Mouse (Mus musculus) c-Kit-positive CD71-positive TER-119-negative erythroid progenitor cells, embryonic 14.5 days (primary cell): ENCODE data around the gene Glb1l.

ENCODE experiments used
- DNase-seq: peaks from one replicate; pipeline ENCODE4 v3.0.0-alpha.2; 2013; ENCODE audit warnings: low read depth

Gene Glb1l

DNA sequence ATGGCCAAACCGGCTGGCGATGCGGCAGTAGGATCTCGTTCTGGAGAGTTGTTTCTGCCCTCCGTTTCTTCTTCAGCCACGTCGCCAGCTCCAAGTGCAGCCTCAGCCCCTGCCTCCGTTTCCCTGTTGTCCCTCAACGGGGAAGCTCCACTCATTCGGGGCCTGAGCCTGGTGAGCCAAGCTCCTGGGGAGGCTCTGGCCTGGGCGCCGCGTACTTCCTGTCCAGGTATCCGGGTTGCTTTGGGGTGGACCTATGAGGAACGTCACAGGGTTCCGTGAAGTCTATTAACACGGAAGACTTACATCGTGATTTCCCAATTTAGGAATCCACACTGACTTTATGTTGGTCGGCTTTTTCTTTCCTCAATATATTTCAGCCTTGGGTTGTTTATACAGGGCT, 18.2 kb downstream of the Glb1l start:
- DNase-seq, result no peak

DNA sequence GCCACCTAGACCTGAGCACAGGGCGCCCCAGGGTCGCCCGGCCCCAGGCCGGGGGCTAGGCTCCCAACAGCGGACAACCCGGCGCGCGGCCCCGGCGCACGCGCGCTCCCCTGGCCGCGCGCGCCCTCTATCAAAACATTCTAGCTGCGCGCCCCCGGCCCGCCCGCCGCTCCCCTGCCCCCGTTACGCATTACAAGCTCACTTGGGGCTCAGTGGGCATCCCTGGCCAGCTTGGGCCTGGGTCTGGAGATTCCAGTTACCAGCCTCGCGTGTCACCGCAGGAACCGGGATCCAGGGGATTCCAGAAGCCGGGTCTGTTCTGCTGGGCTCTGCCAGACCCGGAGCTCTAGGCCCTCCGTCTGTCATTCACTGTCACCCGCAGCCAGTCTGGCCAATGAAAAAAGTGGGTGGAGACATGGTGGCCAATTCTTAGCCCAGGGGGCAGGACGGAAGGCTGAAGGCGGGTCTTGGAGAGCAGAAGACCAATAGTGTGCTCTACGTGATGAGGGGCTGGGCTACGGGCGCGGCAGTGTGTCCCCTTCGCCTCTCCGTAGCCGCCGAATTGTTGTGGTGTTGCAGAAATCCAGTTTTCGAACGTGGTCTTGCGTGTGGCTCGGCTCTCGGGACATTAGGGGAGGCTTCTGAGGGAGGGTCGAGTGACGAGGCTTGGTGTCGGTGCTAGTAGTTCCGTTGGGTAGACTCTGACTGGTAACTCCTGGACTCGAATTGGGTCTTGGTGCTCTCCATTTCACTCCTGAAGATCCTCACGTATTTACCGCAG, 18.8 kb downstream of the Glb1l start, which contains the start of the genes Ankzf1 and Atg9a:
Ankzf1 (plus strand) TSS at position 530 of the 781 bp plus-strand sequence.
Atg9a (minus strand) TSS at position 575 of the 781 bp plus-strand sequence.
- DNase-seq, result peak; percentile 98

DNA sequence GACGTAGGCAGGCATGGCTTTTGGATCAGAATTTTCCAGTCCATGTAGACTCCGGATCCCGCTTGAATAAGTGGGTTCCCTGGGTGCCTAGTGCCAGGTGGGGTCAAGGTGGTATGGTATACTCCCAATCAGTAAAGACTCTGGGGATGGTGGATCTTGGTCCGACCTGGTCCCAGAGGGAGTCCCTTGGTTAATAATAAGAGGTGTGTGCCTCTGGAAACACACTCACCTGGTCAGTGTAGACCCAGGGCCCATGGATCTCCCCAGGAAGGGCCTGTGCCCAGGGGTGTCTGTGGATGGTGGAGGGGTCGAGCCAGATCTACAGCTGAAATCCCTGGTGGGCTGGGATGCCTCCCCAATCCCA, 19.4 kb downstream of the Glb1l start:
- DNase-seq, result no peak

DNA sequence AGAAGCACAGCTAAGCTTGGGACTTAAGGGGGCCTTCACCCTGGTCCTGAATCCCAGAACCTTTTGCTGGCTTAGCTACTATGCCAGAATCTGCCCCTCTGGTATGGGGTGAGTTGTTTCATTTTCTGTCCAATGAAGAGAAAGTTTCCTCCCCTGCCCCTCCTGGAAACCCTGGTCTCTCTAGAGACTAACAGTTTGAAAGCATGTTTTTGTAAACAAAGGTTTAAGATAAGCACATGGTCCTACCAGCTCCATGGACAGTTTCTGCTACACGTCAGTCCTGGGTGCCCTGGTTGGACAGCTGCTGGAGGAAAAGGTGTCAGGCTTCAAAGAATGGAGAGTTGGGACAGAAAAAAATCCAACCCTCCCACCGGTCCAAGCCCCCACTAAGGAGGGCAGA, 20.0 kb downstream of the Glb1l start:
- DNase-seq, result peak; percentile 43

DNA sequence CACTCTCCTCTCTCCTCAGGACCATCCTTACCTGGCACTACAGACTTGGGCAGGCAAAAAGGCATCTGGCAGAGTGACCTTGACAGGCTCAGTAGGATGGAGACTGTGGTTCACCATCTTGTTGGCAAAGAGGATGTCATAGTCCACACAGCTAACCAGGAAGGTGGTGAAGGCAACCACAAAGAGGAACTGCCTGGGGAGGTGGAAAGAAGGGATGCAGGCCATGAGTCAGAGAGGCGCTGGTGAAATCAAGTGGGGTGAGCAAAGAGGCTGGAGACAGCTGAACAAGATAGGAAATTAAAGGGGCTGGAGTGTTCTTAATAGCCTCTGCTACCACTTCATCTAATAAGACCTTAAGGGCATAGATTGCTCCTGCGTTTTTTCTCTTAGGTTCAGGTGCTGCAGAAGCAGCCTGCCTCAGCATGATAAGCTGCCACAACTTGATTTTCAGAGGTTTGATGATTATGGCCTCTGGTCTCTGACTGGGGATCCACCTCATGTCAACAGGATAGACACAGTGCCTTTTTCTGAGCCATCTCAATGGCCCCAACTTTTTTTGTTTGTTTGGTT, 22.6 kb downstream of the Glb1l start:
- DNase-seq, result no peak

DNA sequence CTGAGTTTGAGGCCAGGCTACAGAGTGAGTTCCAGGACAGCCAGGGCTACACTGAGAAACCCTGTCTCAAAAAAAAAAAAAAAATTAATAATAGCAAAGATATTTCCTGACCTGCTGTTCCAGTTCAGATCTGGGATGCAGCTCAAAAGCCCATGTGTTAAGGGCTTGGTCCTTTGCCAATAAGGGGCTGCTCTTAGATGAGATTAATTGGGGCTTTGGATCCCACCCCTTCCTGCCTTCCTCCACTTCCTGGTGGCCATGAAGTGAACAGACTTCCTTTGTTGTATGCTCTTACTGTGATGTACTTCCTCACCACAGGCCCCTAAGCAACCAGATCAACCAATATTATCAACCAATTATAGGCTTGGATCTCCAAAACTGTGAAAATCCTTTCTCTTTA, 23.5 kb downstream of the Glb1l start:
- DNase-seq, result no peak

DNA sequence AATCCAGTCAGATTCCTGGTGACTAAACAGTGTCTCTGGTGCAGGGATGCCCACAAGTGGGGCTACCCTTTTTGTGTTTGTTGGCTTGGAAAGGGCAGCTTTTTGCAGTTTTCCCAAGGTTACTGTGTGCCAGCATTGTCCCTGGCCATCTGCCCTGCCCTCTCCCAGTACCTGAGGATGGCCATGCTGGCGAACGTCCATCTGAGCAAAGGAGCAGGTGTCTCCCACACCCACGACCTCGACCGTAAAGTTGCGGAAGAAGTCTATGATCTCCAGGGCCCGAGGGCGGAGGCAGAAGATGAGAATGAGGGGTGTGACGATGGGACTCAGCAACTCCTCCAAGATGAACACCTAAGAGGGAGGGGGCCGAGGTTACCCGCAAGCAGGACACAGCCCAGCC, 25.1 kb downstream of the Glb1l start:
- DNase-seq, result no peak

DNA sequence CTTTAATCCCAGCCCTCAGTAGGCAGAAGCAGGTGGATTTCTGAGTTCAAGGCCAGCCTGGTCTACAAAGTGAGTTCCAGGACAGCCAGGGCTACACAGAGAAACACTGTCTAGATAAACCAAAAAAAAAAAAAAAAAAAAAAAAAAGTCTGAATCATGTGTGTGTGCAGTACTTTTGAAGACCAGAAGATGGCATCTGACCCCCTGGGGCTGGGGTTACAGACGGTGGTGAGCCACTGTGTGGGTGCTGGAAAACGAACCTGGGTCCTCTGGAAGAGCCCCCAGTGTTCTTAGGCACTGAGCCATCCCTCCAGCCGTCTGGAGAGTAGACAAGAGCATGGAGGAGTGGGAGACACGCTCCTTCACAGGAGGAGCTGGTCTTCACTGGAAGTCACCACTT, 28.5 kb downstream of the Glb1l start:
- no peak for DNase-seq

DNA sequence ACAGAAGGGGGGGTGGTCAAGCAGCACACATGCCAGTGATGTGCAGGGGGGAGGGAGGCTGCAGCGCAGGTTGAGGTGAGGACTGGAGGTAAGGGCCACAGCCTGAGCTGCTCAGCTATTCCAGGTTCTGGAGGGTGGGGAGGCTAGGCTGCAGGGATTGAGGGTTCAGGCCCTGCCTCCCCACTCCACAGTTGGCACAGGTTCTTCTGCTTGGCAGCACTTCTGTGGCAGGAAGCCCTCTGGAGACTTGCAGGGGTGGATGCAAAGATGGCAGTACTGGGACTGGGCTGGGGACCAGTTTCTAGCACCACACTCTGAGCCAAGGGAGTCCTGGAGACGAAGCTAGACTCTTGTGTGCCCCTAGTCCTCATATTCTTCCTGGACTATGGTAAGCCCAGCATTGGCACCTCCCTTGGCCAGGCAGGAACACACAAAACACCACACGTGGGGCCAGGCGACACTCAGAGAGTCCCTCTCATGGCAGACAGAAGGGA, 29.2 kb downstream of the Glb1l start:
- no peak for DNase-seq

DNA sequence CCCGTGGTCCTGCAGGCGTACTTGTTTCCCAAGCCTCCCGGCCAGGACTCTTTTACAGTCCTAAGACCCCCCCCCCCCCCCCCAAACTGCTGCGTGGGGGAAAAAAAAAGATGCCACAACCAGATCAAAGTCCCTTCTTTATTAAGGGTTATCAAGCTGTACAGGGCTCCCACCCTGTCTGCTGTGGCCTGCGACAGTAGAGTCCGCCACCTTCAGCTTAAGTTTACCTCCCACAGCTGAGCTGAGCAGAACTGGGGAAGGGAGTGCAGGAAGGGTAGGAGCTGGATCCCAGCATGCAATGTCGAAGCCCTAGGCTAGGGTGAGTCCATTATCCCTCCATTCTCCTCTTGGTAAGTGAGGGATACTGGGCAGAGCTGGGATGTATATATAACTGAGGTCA, 29.9 kb downstream of the Glb1l start:
- DNase-seq, result no peak

DNA sequence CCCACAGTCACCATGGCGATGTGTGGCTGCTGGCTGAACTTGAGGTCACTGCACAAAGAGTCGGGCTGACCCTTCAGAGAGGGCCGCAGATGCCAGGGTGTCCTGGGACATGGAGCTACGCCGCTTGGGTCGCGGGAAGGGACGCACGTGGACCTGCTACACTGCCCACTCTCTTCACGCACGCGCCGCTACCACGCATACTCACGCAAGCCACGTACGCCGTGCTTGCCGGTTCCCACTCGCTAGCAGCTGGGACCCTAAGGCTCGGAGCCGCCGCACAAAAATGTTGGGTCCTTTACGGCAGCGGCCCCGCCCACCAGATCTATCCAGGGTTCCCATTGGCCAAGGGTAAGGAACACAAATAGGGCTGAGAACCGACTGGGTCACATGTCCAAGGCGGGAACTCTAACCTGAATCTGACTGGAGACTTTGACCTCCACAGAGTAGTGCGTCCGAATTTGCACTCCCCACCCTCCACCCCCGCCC, 30.5 kb downstream of the Glb1l start, which contains the start of gene Abcb6:
Abcb6 (minus strand) TSS at position 288 of the 486 bp plus-strand sequence.
- DNase-seq, result peak; percentile 95

DNA sequence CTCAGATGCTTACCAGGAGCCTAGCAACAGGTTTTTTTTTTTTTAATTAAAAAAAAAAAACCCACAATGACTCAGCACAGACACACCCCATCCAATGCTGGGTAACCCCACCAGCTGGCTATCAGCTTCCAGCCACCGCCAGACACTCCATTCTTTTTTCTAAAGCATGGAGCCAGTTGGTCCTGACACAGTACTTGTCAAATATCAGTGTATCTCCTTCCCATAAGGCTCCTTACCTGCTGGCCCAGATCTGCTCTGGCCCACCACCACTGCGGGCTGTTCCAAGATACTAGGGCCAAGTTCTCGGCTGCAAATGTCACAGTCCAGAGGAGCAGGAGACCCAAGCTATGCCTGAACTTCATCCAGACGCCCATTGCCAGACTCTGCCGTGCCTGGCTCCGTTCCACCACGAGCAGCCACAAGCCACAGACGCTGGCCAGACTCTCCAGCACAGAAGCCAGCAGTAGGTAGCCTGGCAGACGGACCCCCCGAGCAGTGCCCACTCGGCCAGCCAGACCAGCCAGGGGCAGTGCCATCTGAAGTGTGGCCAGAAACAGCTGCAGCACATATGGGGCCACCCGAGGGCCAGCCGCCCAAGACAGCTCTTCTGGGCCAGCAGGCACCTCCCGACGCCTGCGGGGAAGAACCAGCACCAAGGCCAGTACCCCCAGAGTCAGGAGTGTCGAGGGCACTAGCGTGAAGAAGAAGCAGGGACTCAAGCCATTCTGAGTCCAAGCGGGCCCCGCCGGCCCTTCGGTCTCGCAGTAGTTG, 31.1 kb downstream of the Glb1l start:
- peak; percentile 69 for DNase-seq

DNA sequence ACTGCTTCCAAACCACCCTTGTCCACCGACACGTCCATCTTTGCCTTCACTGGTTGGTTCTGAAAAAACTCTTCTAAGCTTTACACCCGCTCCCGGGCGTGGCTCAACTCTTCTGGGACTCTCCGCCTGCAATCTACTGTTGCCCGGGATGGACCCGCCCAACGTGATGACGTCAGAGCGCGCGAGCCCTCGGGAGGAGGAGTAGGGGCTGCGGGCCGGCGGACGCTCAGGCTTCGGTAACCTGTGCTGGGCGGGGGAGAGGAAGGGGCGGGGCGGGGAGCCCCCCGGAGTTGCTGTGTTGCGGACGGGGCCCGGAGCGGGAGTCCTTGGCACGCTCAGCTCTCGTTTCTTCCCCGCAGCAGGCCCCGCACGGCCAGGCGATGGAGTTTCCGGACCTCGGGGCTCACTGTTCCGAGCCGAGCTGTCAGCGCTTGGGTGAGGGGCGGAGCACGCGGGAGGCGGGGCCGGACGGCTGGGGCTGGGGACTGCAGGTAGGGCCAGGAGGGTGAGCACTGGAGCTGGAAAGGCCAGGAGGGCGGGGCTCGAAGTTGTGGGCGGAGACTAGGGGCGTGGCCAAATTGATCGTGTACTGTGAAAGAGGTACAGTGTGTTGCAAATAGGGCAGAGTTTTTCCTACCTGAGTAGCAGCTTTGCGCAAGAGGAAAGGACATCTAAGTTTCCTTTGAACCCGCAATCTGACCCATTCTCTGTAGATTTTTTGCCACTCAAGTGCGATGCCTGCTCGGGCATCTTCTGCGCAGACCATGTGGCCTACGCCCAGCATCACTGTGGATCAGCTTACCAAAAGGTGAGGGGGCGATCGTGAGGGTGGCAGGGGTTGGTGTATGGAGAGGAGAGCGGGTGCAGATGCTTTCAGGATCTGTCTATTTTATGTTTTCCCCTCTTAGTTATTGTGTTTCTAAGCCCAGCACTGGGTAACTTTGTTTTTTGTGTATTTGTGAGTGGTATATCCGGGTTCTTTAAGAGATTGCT, 41.8 kb downstream of the Glb1l start, which contains the start of gene Zfand2b:
Zfand2b (plus strand) TSS at position 175 of the 993 bp plus-strand sequence.
- peak; percentile 97 for DNase-seq

DNA sequence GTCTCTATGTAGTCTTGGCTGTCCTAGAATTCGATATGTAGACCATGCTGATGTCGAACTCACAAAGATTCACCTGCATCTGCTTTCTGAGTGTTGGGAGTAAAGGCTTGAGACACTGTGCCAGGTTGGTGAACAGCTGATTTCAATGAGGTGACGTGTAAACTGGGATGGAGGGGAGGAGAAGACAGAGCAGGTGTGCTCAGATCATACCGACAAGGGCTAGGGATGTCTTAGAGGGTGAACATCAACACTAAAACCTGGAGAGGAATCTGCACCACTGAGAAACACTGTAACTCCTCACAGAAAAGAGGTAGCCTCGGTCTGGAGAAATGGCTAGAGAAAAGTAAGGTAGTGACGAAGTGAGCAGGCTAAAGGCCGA, 42.5 kb downstream of the Glb1l start:
- no peak for DNase-seq

DNA sequence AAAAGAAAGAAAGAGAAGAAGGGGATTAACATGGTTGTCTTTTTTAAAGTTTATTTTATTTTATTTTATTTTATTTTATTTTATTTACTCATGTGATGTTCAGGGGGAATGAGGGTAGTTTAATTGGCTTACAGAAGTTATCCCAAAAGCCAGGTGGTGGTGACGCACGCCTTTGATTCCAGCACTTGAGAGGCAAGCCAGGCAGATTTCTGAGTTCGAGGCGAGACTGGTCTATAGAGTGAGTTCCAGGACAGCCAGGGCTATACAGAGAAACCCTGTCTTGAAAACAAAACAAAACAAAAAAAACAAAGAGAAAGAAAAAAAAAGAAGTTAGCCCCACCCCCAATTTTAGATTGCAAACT, 50.4 kb downstream of the Glb1l start:
- DNase-seq, result no peak

DNA sequence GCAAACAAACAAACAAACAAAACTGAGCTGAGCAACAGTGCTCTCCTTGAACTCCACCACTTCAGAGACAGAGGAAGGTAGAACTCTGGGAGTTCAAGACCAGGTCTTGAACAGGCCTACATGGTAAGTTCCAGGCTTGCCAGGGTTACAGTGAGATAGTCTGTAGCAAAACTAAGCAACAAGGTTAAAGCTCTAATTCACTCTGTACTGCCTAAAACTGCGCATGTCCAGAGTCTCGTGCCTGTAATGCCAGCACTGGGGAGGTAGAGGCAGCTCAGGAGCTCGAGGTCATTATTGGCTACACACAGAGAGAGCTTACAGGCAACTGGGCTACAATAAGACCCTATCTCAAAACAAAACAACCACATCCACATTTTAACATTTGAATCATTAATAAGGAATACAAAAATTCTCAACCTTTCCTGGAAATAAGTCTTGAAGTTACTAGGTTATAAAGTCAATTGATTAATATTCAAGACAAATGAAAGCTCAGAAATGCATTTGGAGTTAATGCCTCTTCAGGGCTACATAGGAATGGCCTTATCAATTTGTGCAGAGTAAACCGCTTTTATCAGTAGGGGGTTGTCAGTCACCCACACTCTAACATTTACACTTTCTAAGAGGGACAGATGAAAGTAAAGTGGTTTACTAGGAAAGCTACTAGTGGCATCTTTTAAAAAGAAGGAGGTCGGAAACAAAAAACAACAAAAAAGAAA, 50.9 kb downstream of the Glb1l start:
- no peak for DNase-seq

DNA sequence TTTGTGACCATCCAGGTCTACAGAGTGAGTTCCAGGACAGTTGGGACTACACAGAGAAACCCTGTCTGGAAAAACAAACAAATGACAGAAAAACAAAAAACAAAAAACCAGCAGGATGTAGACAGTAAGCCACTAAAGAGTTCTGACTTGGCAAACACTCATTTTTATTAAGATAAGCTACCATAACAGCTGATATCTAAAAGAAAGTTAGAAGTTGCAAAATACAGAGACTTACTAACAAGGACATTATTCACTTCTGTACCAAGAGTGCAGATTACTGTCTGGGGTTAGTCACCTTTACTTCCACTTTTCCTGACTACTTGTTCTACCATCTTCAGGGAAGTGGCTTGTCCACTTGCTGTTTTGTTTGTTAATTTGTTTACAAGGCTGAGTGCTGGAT, 51.6 kb downstream of the Glb1l start:
- no peak for DNase-seq

DNA sequence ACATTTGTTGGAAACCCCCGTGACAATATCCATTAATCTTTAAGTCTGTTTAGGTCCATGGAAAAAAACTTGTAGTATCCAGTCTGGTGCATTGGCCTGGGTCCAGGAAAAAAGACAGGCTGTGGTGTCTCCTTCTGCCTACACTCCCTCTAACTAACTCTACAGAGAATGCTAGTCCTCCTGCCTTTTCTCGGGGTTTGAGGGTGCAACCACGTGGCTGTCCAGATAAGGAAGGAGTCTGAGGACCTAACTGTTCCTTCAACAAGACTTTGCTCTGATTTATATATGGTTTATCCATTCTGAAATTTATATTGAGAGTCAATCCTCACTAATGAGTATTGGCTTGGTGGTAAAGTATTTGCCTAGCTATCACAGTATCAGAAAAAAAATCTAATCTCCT, 54.8 kb downstream of the Glb1l start:
- no peak for DNase-seq

DNA sequence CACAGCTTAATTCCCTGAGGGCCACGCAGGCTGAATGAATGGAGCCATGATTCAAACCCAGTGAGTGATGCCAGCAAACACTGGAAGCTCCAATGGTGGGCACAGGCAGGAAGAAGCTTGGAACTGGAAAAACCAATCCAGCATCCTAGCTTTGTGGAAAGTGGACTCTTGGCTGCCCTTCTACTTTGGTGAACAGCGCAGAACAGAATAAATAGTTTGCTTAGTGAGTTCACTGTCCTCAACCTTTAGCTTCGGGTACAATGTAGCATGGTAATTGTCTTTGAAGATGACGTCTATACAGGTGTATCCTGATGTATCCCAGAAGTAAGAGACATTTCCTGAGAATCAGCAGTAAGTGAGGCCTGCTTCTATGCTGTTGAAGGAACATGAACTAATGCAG, 61.9 kb downstream of the Glb1l start:
- no peak for DNase-seq
